In genomic region chr5:24841662-24842273, GRCm38 (mm10) we compare ENCODE assay signal across 8 mouse cellular contexts. TPM values are rescaled to one million over a fixed set of nuclear protein-coding genes. Genes with fewer than 3 reads are reported as not detected.
DNase-seq lines count a peak whose midpoint lies in the region; ATAC-seq lines count a peak whose summit lies in the region.

No protein-coding gene starts in this region.

- under 1% methylated on average over 48 of the region's 50 CpGs for WGBS in forebrain, embryonic 16.5 days
- WGBS in intestine, embryonic 16.5 days = under 1% methylated on average over 50 of the region's 50 CpGs

- H3K4me2 ChIP-seq in forebrain, embryonic 16.5 days (ENCODE audit: low read length) = peak overlapping the region; percentile 54
- H3K4me2 ChIP-seq in intestine, embryonic 16.5 days (ENCODE audit: low read depth, low read length) = peak overlapping the region; percentile 85

- H3K9ac ChIP-seq in forebrain, embryonic 16.5 days (replicated peaks; ENCODE audit: low read depth, low read length) = peak overlapping the region; percentile 91
- peak overlapping the region; percentile 98 for H3K9ac ChIP-seq in intestine, embryonic 16.5 days (ENCODE audit: low read depth, low read length)

- H3K27ac ChIP-seq in forebrain, embryonic 16.5 days (ENCODE audit: low read length) = peak overlapping the region; percentile 98
- H3K27ac ChIP-seq in intestine, embryonic 16.5 days (ENCODE audit: low read length) = peak overlapping the region; percentile 100

- peaks cover 28% of the 10 kb centered on the region for H3K4me1 ChIP-seq in forebrain, embryonic 16.5 days (replicated peaks; ENCODE audit: control insufficient read depth, insufficient read depth, low read length)
- peaks cover 30% of the 10 kb centered on the region for H3K4me1 ChIP-seq in intestine, embryonic 16.5 days (ENCODE audit: control insufficient read depth, insufficient read depth, low read length)

- peak overlapping the region; percentile 91 for H3K4me3 ChIP-seq in forebrain, embryonic 16.5 days (replicated peaks; ENCODE audit: low read length)
- H3K4me3 ChIP-seq in intestine, embryonic 16.5 days (ENCODE audit: low read length) = peak overlapping the region; percentile 95

- ATAC-seq in forebrain, embryonic 16.5 days = peak; percentile 2
- ATAC-seq in intestine, embryonic 16.5 days = peak; percentile 5

- H3K36me3 ChIP-seq in forebrain, embryonic 16.5 days (ENCODE audit: control insufficient read depth, insufficient read depth) = no peaks in the 10 kb centered on the region
- H3K36me3 ChIP-seq in intestine, embryonic 16.5 days (ENCODE audit: control insufficient read depth, insufficient read depth, low read length) = no peaks in the 10 kb centered on the region

- no peaks in the 10 kb centered on the region for H3K27me3 ChIP-seq in forebrain, embryonic 16.5 days (replicated peaks; ENCODE audit: control insufficient read depth, insufficient read depth, low read length)
- H3K27me3 ChIP-seq in intestine, embryonic 16.5 days (replicated peaks; ENCODE audit: control insufficient read depth, insufficient read depth, low read length) = no peaks in the 10 kb centered on the region

- no peaks in the 10 kb centered on the region for H3K9me3 ChIP-seq in forebrain, embryonic 16.5 days (ENCODE audit: control insufficient read depth, low read length)
- no peaks in the 10 kb centered on the region for H3K9me3 ChIP-seq in intestine, embryonic 16.5 days (ENCODE audit: control insufficient read depth, low read length)

- peak; percentile 67 for DNase-seq in adrenal gland, postnatal 10 days
- DNase-seq in adrenal gland, adult 8-10 months = no peak
- peak; percentile 55 for DNase-seq in right cerebral cortex, postnatal 14 days
- DNase-seq in right cerebral cortex, postnatal 4 days = no peak
- DNase-seq in lung, postnatal 25 days (ENCODE audit: low spot score) = peak; percentile 36
- no peak for DNase-seq in urinary bladder, adult 2 months (ENCODE audit: low spot score)

RNA-seq across cellular contexts. Expression of gene Rheb, which starts 0.7 kb away (rescaled TPM):
- 10 to 100 TPM; 76.7 to 76.9 TPM for total RNA-seq in adrenal gland, postnatal 10 days (2021)
- total RNA-seq in adrenal gland, adult 8-10 months (2022) = 10 to 100 TPM; 72.1 to 80.4 (median 78.2) TPM
- 273 and 294 TPM in 2 replicates for polyA plus RNA-seq in forebrain, embryonic 16.5 days (2015; fragmentation: Nextera tagmentation; extraction: Ambion mirVana)
- polyA plus RNA-seq in intestine, embryonic 16.5 days (2015; fragmentation: Nextera tagmentation; extraction: Ambion mirVana) = 188 and 199 TPM in 2 replicates
- polyA plus RNA-seq in urinary bladder, adult 2 months (2012; rRNA removed) = 104 and 112 TPM in 2 replicates

Comparison
In these comparisons a context has a peak if more than half of its experiments do, and no peak if none do; other contexts are left out.
1. DNase-seq: peak in adrenal gland, postnatal 10 days (single experiment), right cerebral cortex, postnatal 14 days (single experiment) and lung, postnatal 25 days (single experiment); none in adrenal gland, adult 8-10 months (single experiment), right cerebral cortex, postnatal 4 days (single experiment) and urinary bladder, adult 2 months (single experiment).